Mouse (Mus musculus) ovary, postnatal 36 days (tissue): ENCODE measurements around the gene Fstl4.

Experiments
- DNase-seq: peaks from one replicate; pipeline ENCODE4 v3.0.0; 2022; ENCODE audit warnings: low spot score, mixed read lengths

The Fstl4 gene

GRCm38 (mm10) chr11:53231836-53232235 lies 467.4 kb downstream of the Fstl4 start:
- DNase-seq: no peak

DNA sequence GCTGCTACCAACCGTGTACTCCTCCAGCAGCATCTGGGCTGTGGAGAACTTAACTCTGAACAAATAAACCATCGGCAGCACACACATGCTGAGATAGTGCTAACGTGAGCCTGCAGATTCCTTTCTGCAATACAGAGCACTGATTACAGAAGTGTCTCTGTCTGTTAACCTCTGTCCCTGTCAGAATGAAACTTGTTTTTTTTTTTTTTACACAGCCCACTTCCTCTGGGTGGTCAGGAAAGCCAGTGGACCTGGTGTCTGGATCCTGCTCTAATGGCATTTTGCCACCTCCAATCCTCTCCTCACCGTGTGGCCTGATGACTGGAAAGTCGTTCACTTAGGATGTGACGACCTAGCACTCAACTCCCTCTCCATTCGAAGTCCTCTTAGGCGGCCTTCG lies 469.2 kb downstream of the Fstl4 start:
- DNase-seq: no peak
